In the genomic region with DNA sequence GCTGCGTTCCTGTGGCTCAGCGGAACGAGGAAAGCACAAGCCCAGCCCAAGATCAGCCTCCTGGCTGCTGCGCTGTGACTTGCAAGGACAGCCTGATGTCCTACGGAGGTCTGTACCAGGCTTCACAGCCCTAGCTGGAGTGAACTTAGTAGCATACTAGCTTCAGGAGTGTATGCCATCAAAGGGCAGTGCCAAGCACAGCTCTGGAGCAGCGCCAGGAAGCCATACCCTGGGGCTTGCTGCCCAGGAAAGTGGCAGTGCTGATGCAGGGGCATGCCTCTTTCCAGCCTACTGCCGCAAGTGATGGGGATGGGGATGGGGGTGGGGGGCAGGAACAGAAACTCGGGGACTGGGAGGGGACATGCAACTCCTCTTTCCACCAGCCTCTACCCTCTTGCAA, we compare ENCODE assay signal across 24 mouse cellular contexts.
DNase-seq lines count a peak whose midpoint lies in the region; ATAC-seq lines count a peak whose summit lies in the region.
"Had no signal": no experiment of that assay in that cellular context is flagged by ENCODE, and none has a peak within 500 bp of the region (broad histone marks: within the 10 kb centered on the region; RNA-seq: fewer than 3 reads in every experiment).

No protein-coding gene starts in this region.

- H3K36me3 ChIP-seq in forebrain, embryonic 10.5 days (replicated peaks), result no peaks in the 10 kb centered on the region
- no peaks in the 10 kb centered on the region for H3K36me3 ChIP-seq in forebrain, embryonic 12.5 days (replicated peaks)
- H3K36me3 ChIP-seq in kidney, embryonic 16.5 days (ENCODE audit: insufficient read depth, low read length), result no peaks in the 10 kb centered on the region
- H3K36me3 ChIP-seq in midbrain, embryonic 16.5 days (ENCODE audit: control insufficient read depth, insufficient read depth, low read length), result no peaks in the 10 kb centered on the region
- H3K36me3 ChIP-seq in midbrain, embryonic 10.5 days, result no peaks in the 10 kb centered on the region
- H3K36me3 ChIP-seq: heart, embryonic 12.5 days; hindbrain, embryonic 10.5 days had no signal

- WGBS in forebrain, embryonic 10.5 days, result 92% methylated on average over 8 of the region's 8 CpGs
- WGBS in forebrain, embryonic 12.5 days, result 66% methylated on average over 8 of the region's 8 CpGs
- 72% methylated on average over 8 of the region's 8 CpGs for WGBS in kidney, embryonic 16.5 days
- WGBS in midbrain, embryonic 16.5 days, result 68% methylated on average over 8 of the region's 8 CpGs
- WGBS in midbrain, embryonic 10.5 days, result 91% methylated on average over 8 of the region's 8 CpGs

- peaks cover 9% of the 10 kb centered on the region for H3K4me1 ChIP-seq in forebrain, embryonic 10.5 days
- H3K4me1 ChIP-seq in forebrain, embryonic 12.5 days, result no peaks in the 10 kb centered on the region
- H3K4me1 ChIP-seq in kidney, embryonic 16.5 days (ENCODE audit: insufficient read depth, low read length), result no peaks in the 10 kb centered on the region
- peaks cover 6% of the 10 kb centered on the region; the same call in 1 of the 2 replicates for H3K4me1 ChIP-seq in midbrain, embryonic 16.5 days (ENCODE audit: control insufficient read depth, insufficient read depth, low read length)
- H3K4me1 ChIP-seq in midbrain, embryonic 10.5 days, result peaks cover 6% of the 10 kb centered on the region; the same call in 1 of the 2 replicates
- H3K4me1 ChIP-seq: heart, embryonic 12.5 days had no signal

- H3K4me3 ChIP-seq in forebrain, embryonic 10.5 days, result no peak overlapping the region
- no peak overlapping the region for H3K4me3 ChIP-seq in forebrain, embryonic 12.5 days (replicated peaks)
- no peak overlapping the region for H3K4me3 ChIP-seq in kidney, embryonic 16.5 days (ENCODE audit: low read length)
- H3K4me3 ChIP-seq in midbrain, embryonic 16.5 days (ENCODE audit: low read depth, low read length), result no peak overlapping the region
- H3K4me3 ChIP-seq in midbrain, embryonic 10.5 days, result no peak overlapping the region
- H3K4me3 ChIP-seq: heart, embryonic 12.5 days; hindbrain, embryonic 10.5 days; myocyte had no signal

- no peak overlapping the region for H3K9ac ChIP-seq in forebrain, embryonic 12.5 days
- H3K9ac ChIP-seq in kidney, embryonic 16.5 days (replicated peaks; ENCODE audit: low read length), result no peak overlapping the region
- no peak overlapping the region for H3K9ac ChIP-seq in midbrain, embryonic 16.5 days (ENCODE audit: low read depth, low read length)
- H3K9ac ChIP-seq: heart, embryonic 12.5 days; liver, postnatal 0 days had no signal

- DNase-seq in forebrain, embryonic 10.5 days (ENCODE audit: extremely low spot score, low spot score), result no peak
- DNase-seq in kidney, postnatal 10 days, result peak; percentile 32
- DNase-seq in midbrain, embryonic 10.5 days (ENCODE audit: low spot score), result no peak
- DNase-seq in ovary, adult 18-20 months (ENCODE audit: low spot score), result no peak
- DNase-seq: adrenal gland, postnatal 14 days; cerebellum, adult 9-10 months; gastrocnemius, postnatal 25 days; heart, adult 18-20 months; heart, postnatal 10 days; kidney, adult 2 months; liver, postnatal 0 days; right cerebral cortex, adult 18-20 months; thymus, adult 2 months; thymus, postnatal 4 days had no signal

- ATAC-seq in forebrain, embryonic 12.5 days (ENCODE audit: low FRiP score), result no peak
- no peak for ATAC-seq in kidney, embryonic 16.5 days (ENCODE audit: low FRiP score, low TSS enrichment)
- ATAC-seq in midbrain, embryonic 16.5 days, result no peak
- ATAC-seq: CD4-positive, CD25-positive, alpha-beta regulatory T cell, adult 4 months; liver, postnatal 0 days; lung, postnatal 0 days had no signal

- no peaks in the 10 kb centered on the region for H3K9me3 ChIP-seq in forebrain, embryonic 10.5 days
- H3K9me3 ChIP-seq in forebrain, embryonic 12.5 days, result no peaks in the 10 kb centered on the region
- H3K9me3 ChIP-seq in kidney, embryonic 16.5 days (ENCODE audit: low read length), result no peaks in the 10 kb centered on the region
- H3K9me3 ChIP-seq in midbrain, embryonic 16.5 days (replicated peaks; ENCODE audit: control insufficient read depth, low read length, poor library complexity, severe bottlenecking), result no peaks in the 10 kb centered on the region
- no peaks in the 10 kb centered on the region for H3K9me3 ChIP-seq in midbrain, embryonic 10.5 days (replicated peaks)
- H3K9me3 ChIP-seq: heart, embryonic 12.5 days; hindbrain, embryonic 10.5 days had no signal

- H3K4me2 ChIP-seq in forebrain, embryonic 12.5 days, result no peak overlapping the region
- H3K4me2 ChIP-seq in kidney, embryonic 16.5 days (replicated peaks; ENCODE audit: low read depth, low read length), result no peak overlapping the region
- H3K4me2 ChIP-seq in midbrain, embryonic 16.5 days (ENCODE audit: low read length), result no peak overlapping the region
- H3K4me2 ChIP-seq: heart, embryonic 12.5 days; liver, embryonic 11.5 days had no signal

- peak overlapping the region; percentile 48; the same call in 1 of the 2 replicates for H3K27ac ChIP-seq in forebrain, embryonic 10.5 days
- H3K27ac ChIP-seq in forebrain, embryonic 12.5 days, result no peak overlapping the region
- no peak overlapping the region for H3K27ac ChIP-seq in kidney, embryonic 16.5 days (ENCODE audit: low read length)
- H3K27ac ChIP-seq in midbrain, embryonic 16.5 days (ENCODE audit: low read length), result peak overlapping the region; percentile 26; the same call in 1 of the 2 replicates
- no peak overlapping the region for H3K27ac ChIP-seq in midbrain, embryonic 10.5 days (replicated peaks)
- H3K27ac ChIP-seq: hindbrain, embryonic 10.5 days; macrophage had no signal

- H3K27me3 ChIP-seq in forebrain, embryonic 10.5 days (ENCODE audit: poor library complexity, severe bottlenecking), result no peaks in the 10 kb centered on the region
- no peaks in the 10 kb centered on the region for H3K27me3 ChIP-seq in forebrain, embryonic 12.5 days
- H3K27me3 ChIP-seq in kidney, embryonic 16.5 days (ENCODE audit: insufficient read depth, low read length), result no peaks in the 10 kb centered on the region
- no peaks in the 10 kb centered on the region for H3K27me3 ChIP-seq in midbrain, embryonic 16.5 days (ENCODE audit: control insufficient read depth, insufficient read depth, low read depth, low read length)
- no peaks in the 10 kb centered on the region for H3K27me3 ChIP-seq in midbrain, embryonic 10.5 days (ENCODE audit: low read depth, poor library complexity, severe bottlenecking)

Comparison
In these comparisons a context has a peak if more than half of its experiments do, and no peak if none do; other contexts are left out.
1. H3K27ac ChIP-seq: peak in forebrain, embryonic 10.5 days (single experiment) and midbrain, embryonic 16.5 days (single experiment); none in forebrain, embryonic 12.5 days (single experiment), kidney, embryonic 16.5 days (single experiment) and midbrain, embryonic 10.5 days (single experiment).